Mouse (Mus musculus) neural tube, embryonic 14.5 days (tissue): ENCODE measurements at regions not wholly inside any gene's neighbourhood (a gene's known extent, or its start where the extent isn't known, plus 50 kb on each side); places are given as distances from the start of the nearest gene placed in this dataset.
A peak's percentile ranks its signal among the peaks of the same experiment; 100 is the strongest.

Experiments used
- ATAC-seq: fragments of 200-750 bp; cut with Nextera tagmentation; 2 replicates; pipeline ENCODE4 v1.8.0; 2017; ENCODE audit warnings: low read depth, mild to moderate bottlenecking, moderate TSS enrichment, moderate library complexity
- H3K27ac ChIP-seq: fragments of 300-500 bp; sonication (generic); 2 replicates; pipeline ENCODE4 v1.5.1; 2014; ENCODE audit warnings: low read depth, mild to moderate bottlenecking, control low read depth, low read length, moderate library complexity, mixed read lengths
- H3K27me3 ChIP-seq: fragments of 300-500 bp; sonication (generic); 2 replicates; pipeline ENCODE4 v1.6.1; 2014; ENCODE audit warnings: low read length; ENCODE audit not compliant: control insufficient read depth, insufficient read depth
- H3K36me3 ChIP-seq: fragments of 300-500 bp; sonication (generic); 2 replicates; pipeline ENCODE4 v1.6.1; 2014; ENCODE audit warnings: low read length, mixed read lengths; ENCODE audit not compliant: control insufficient read depth, insufficient read depth
- H3K4me1 ChIP-seq: fragments of 300-500 bp; sonication (generic); 2 replicates; pipeline ENCODE4 v1.6.1; 2014; ENCODE audit warnings: low read length; ENCODE audit not compliant: control insufficient read depth, insufficient read depth
- H3K4me2 ChIP-seq: fragments of 300-500 bp; sonication (generic); 2 replicates; pipeline ENCODE4 v1.6.1; 2014; ENCODE audit warnings: mild to moderate bottlenecking, low read depth, low read length, control low read depth
- H3K4me3 ChIP-seq: fragments of 300-500 bp; sonication (generic); 2 replicates; pipeline ENCODE4 v1.5.1; 2014; ENCODE audit warnings: low read depth, low read length, control low read depth, mixed read lengths
- H3K9ac ChIP-seq: fragments of 300-500 bp; sonication (generic); replicated peaks from 2 replicates; pipeline ENCODE4 v1.6.1; 2014; ENCODE audit warnings: low read depth, mild to moderate bottlenecking, control low read depth, low read length, mixed read lengths
- H3K9me3 ChIP-seq: fragments of 300-500 bp; sonication (generic); 2 replicates; pipeline ENCODE4 v1.6.1; 2016; ENCODE audit warnings: low read length; ENCODE audit not compliant: control insufficient read depth
- WGBS: fragments of 180-500 bp; shearing (Covaris S2); extraction: QIAGEN DNeasy Blood & Tissue Kit; methylation state at CpG from one replicate; pipeline ENCODE4 v1.1.7; 2014; 5-methylcytosine and 5-hydroxymethylcytosine counted together

DNA sequence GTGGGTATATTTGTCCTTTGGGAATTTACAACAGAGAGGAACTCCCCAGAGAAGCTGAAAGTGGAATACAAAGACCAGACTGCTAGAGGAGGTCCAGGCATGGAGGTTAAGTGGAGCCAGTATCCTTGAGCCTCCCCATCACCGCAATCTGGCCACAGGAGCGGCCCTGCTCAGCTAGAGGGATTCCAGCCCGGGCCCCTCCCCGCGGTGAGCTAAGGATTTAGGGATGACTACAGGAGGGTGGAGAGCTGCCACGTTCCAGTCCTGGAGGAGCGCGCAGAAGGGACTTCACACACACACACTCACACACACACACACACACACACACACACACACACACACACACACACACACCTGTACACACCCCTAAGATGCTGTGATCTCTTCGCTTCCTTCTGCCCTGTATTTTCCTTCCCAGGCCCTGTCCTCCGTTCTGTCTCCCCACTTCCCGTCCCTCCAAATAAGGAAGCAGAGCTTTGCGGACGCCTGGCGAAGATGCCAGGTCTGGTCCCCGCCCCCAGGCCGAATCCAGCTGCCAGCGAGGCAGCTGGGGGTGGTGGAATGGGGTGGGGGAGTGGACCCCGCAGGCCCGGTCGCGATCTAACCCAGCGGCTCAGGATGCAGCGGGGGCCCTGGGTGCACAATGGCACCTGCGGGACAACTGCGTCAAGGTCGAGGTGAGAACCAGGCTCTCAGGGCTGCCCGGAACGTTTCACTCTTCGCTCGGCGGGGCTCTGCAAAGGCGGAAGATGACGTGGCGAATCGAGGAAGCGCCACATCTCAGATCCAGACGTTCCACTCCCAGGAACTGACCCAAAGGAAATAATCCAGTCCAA, 105.3 kb upstream of the Mgme1 start:
- Histone ChIP-seq H3K9ac (peak overlapping the region; percentile 77), H3K27me3 (no peaks in the 10 kb centered on the region), H3K4me2 (peak overlapping the region; percentile 85), H3K27ac (peak overlapping the region; percentile 93), H3K36me3 (no peaks in the 10 kb centered on the region), H3K9me3 (no peaks in the 10 kb centered on the region), H3K4me1 (no peaks in the 10 kb centered on the region), H3K4me3 (peak overlapping the region; percentile 64)
- peak; percentile 80 for ATAC-seq
- WGBS: under 1% methylated on average over 36 of the region's 37 CpGs

DNA sequence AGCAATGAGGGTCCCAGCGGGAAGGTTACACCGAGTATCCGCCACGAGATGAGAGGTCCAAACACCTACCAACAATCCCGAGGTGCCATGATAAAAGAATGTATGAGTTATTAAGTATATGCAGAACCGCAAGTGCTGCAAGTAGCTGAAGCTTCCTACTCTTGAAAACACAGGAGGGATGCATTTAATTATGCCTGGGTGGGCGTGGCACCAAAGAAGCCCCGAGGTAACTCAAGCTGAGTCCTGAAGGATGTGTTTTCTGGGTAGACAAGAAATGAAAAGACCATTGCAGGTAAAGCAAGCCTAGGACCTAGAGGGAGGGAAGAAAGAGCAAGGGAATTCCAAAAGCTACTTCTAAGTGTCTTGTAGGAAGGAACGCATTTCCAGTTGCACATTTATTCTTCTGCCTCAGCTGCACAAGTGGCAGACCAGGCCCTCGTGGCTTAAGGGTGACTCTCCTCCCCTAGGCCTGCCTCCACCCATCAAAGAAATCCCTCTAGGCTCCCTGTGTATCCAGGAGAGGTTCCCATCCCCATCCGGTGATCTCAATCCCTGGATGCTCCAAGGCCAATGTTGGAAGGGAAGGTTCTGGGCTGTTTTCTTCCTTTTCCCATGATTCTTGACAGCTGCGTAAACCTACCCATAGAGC, 104.2 kb upstream of the Mgme1 start:
- Histone ChIP-seq H3K36me3 (no peaks in the 10 kb centered on the region), H3K9me3 (no peaks in the 10 kb centered on the region), H3K27me3 (no peaks in the 10 kb centered on the region), H3K4me3 (peak overlapping the region; percentile 64), H3K27ac (peak overlapping the region; percentile 93), H3K4me2 (peak overlapping the region; percentile 85), H3K9ac (peak overlapping the region; percentile 77; the same call in 1 of the 2 replicates), H3K4me1 (no peaks in the 10 kb centered on the region)
- ATAC-seq: no peak
- WGBS: 33% methylated on average over 12 of the region's 12 CpGs

DNA sequence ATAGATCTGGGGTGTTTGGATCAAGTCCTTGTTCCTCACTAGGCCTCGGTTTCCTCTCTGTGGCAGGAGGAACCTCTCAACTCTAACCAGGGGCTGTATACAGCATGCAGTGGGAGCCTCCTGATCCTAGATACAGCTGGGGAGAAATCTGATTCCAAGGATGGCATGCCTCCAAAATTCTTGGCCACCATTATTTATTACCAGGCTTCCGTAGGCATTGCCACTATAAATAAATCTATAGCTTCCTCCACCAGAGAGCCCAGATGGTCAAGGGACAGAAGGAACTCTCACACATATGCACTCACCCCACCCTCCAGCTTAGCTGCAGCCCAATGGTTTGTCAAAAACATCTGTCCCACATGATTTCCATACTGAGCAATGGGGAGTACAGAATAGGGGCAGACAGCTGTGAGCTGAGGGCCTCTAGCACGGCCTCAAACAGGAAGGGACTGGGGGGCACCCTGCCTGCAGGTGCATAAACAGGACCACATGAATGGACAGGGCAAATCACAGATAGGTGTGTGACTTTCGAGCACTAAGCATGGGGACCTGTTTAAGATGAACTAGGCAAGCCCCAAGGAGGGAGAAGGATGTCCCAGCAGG, 100.8 kb upstream of the Mgme1 start:
- WGBS: 58% methylated on average over 4 of the region's 4 CpGs
- H3K4me1 ChIP-seq: no peaks in the 10 kb centered on the region; the same call in 1 of the 2 replicates
- H3K9ac ChIP-seq: no peak overlapping the region
- no peaks in the 10 kb centered on the region for H3K9me3 ChIP-seq
- ATAC-seq: no peak
- no peaks in the 10 kb centered on the region for H3K27me3 ChIP-seq
- H3K36me3 ChIP-seq: no peaks in the 10 kb centered on the region
- H3K4me3 ChIP-seq: no peak overlapping the region
- H3K27ac ChIP-seq: no peak overlapping the region
- no peak overlapping the region for H3K4me2 ChIP-seq

DNA sequence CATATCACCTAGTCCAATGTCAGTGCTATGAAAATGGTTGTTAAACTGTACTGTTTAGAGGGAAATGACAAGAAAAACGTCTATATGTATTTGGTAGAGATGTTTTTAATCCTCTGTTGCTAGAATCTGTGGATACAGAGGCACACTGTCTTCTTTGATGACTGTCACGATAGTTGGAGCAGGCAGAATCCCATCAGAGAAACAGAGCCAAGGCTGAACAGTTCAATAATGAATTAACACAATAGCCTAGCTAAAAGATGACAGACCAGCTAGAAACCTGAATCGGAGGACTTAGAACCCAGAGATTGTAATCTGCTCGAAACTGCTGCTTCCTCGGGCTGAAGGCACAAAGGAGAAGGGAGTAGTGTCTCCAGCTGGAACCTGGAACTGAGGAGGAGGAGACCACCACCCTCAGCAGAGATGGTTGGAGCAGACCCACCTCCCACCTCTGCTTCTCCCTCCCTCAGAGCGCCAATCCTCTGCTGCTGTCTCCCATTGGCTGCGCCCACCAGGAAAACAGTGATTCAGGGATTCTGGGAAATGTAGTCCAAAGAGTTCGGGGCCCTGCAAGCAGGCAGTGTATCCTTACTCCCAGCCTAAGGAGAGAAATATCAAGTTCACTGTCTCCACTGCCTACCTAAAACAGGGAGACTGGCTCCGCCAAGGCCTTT, 98.2 kb upstream of the Mgme1 start:
- H3K9ac ChIP-seq: peak overlapping the region; percentile 65
- H3K4me1 ChIP-seq: no peaks in the 10 kb centered on the region; the same call in 1 of the 2 replicates
- peak overlapping the region; percentile 81 for H3K27ac ChIP-seq
- peak overlapping the region; percentile 60 for H3K4me2 ChIP-seq
- H3K9me3 ChIP-seq: no peaks in the 10 kb centered on the region
- 14% methylated on average over 9 of the region's 9 CpGs for WGBS
- no peaks in the 10 kb centered on the region for H3K36me3 ChIP-seq
- no peaks in the 10 kb centered on the region for H3K27me3 ChIP-seq
- peak overlapping the region; percentile 33 for H3K4me3 ChIP-seq
- peak; percentile 99 for ATAC-seq

DNA sequence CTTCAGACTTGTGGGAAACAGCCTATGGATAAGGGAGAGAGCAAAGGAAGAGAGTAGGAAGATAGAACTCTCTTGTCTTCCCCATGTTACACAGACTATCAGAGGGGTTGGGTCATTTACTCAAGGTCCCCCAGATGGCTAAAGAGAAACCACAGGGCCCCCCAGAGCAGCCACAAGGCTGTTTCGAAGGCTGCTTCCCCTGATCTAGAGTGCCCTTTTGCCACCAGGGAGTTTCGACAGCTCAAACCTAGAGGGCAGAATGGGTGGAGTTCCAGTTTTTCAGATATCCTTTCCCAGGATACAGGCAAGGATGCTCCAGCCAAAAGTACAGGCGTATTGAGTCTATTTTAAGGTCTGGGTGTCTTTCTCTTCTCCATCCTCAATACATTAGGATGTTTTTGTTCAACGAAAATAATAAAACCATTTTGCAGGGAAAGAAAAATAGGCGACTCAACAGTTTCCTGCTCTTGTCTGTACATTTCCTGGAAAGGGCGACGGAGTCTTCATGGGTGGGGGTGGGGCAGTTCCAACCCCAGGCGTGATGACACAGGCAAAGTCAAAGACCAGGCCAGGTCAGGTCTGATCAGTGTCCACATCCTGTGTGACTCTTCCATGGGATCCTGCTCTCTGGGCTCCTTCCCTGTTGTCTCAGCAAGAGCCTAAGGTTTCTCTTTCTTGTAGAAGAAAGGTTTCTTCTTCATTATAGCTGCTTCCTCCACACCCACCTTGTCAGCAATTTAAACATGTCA, 96.9 kb upstream of the Mgme1 start:
- Histone ChIP-seq H3K9ac (no peak overlapping the region), H3K4me2 (no peak overlapping the region), H3K9me3 (no peaks in the 10 kb centered on the region), H3K36me3 (no peaks in the 10 kb centered on the region), H3K4me1 (no peaks in the 10 kb centered on the region; the same call in 1 of the 2 replicates), H3K27me3 (no peaks in the 10 kb centered on the region), H3K27ac (no peak overlapping the region), H3K4me3 (no peak overlapping the region)
- no peak for ATAC-seq
- 82% methylated on average over 8 of the region's 8 CpGs for WGBS

DNA sequence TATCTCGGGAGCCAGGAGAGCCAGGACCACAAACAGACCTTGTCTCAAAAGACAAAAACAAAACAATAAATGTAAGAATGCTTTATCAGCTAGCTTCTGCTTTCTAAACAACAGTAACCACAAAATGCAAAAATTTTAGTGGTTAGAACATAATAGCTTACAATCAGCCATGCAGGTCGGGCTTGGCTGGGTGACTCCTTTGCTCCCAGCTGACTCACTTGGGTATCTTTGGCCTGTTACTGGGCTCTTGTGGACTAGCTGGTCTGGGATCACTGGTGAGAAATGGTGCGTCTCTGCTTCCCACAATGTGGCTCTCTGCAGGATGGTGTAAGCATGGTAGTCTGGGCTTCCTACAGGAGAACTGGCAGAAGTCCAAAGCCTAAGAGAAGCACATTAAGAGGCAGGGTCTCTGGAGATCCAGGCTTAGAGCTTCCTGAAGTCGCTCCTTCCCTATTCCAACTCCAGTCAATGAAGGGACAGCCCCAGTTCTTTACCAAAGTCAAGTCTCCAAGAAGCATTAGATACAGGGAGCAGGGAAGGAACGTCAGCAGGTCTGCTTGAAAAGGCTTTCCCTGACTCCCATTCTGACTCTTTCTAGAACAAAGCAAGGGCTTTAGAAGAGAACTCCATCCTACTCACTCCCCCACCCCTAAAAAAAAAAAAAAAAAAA, 96.0 kb upstream of the Mgme1 start:
- ATAC-seq: no peak
- no peak overlapping the region for H3K9ac ChIP-seq
- no peak overlapping the region for H3K4me3 ChIP-seq
- no peaks in the 10 kb centered on the region; the same call in 1 of the 2 replicates for H3K4me1 ChIP-seq
- WGBS: 79% methylated on average over 5 of the region's 5 CpGs
- no peaks in the 10 kb centered on the region for H3K9me3 ChIP-seq
- no peak overlapping the region for H3K4me2 ChIP-seq
- no peak overlapping the region for H3K27ac ChIP-seq
- H3K27me3 ChIP-seq: no peaks in the 10 kb centered on the region
- no peaks in the 10 kb centered on the region for H3K36me3 ChIP-seq

DNA sequence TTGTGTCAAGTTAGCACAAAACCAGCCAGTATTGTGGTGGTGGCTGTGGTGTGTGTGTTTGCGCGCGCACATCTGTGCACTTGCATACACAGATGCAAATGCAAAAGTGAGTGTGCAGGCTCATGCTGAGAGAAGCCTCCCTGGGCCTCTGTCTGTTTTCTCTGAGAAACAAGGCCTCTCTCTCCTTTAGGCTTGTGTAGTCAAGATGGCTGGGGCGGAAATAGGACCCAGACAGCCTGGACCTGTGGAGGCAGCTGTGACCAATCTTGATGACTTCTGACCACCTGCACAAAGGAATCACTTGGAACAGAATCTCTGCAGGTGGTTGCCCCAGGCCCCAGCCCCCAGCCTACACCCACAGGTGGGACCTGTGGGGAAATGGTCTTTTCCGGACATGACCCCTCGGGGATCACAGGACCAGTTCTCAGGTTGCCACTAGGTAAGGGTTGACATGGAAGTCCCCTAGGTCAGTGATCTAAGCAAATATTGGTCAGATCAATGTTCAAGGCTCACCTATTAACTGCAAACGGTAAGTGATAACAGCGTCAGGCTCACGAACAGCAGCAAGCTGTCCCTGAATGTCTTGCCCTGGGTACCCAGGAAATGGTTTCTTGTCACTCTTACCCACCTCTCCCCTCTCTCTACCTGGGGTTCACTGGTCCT, 93.8 kb upstream of the Mgme1 start:
- Histone ChIP-seq H3K4me2 (no peak overlapping the region), H3K9me3 (no peaks in the 10 kb centered on the region), H3K27me3 (no peaks in the 10 kb centered on the region), H3K27ac (no peak overlapping the region), H3K9ac (no peak overlapping the region), H3K4me3 (no peak overlapping the region), H3K36me3 (no peaks in the 10 kb centered on the region), H3K4me1 (no peaks in the 10 kb centered on the region; the same call in 1 of the 2 replicates)
- WGBS: 88% methylated on average over 9 of the region's 9 CpGs
- no peak for ATAC-seq

DNA sequence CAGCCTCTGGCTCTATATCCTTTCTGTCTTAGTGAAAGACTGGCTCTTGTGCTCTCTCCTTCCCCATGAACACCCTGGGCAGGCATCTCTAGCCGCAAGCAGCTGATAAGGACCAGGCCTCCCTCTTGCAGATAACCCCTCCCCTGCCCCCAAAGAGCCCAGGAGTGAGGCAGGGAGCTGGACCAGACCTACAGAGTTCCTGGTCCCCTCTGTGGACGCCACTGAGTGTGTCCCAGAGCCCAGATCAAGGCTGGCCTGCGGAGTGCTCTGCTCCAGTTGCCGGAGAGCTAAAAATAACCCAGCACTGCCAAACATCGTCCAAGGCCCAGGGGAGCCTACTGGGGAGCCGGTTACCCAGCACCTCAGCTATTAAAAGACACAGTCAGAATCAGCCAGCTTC, 93.2 kb upstream of the Mgme1 start:
- H3K4me1 ChIP-seq: no peaks in the 10 kb centered on the region
- no peak for ATAC-seq
- H3K4me3 ChIP-seq: no peak overlapping the region
- H3K36me3 ChIP-seq: no peaks in the 10 kb centered on the region
- H3K27me3 ChIP-seq: no peaks in the 10 kb centered on the region
- 64% methylated on average over 6 of the region's 6 CpGs for WGBS
- no peak overlapping the region for H3K9ac ChIP-seq
- H3K4me2 ChIP-seq: no peak overlapping the region
- H3K9me3 ChIP-seq: no peaks in the 10 kb centered on the region
- no peak overlapping the region for H3K27ac ChIP-seq
